Mouse (Mus musculus) urinary bladder, adult 2 months (tissue): Measurements from ENCODE around the gene Tpmt. TPM values are rescaled to one million over a fixed set of nuclear protein-coding genes. Genes with fewer than 3 reads are reported as not detected.

Experiments
- DNase-seq: peaks from one replicate; pipeline ENCODE4 v3.0.0; 2022; ENCODE audit warnings: low spot score
- polyA plus RNA-seq: library from polyadenylated mRNA; depleted of rRNA; stranded (reverse); fragments of >200 nt; gene quantifications from 2 replicates; pipeline ENCODE4 v1.2.3, GENCODE M21; 2012; rRNA removed

Tpmt gene
- polyA plus RNA-seq, 1 experiment: 10.3 TPM

DNA sequence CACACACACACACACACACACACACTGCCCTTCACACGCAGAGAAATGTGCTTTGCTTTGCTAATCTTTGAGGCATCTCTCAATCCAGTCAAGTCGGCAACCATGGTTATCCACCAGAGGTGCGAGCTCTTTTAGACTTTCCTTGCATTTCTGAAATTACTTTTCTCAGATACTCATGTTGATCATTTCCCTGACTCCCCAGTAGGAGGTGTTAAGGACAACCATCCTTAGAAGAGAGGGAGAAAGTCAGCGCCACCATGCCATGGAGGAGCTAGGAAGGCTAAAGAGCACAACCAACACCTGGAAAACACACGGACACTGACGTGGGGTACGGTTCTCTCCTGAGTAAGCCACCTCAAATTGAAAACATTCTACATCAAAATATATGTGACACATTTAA is 68.0 kb downstream of the Tpmt start:
- DNase-seq: no peak

GRCm38 (mm10) chr13:46975930-46976329 is 68.6 kb downstream of the Tpmt start:
- DNase-seq: no peak

GRCm38 (mm10) chr13:46975031-46975551 is 69.4 kb downstream of the Tpmt start:
- no peak for DNase-seq

Other genes with a start within 250 kb of the Tpmt start
- 25.5 and 35.3 TPM in 2 replicates for gene Kif13a, start 114.9 kb downstream of the Tpmt start, polyA plus RNA-seq
- gene Nhlrc1, start 29.9 kb downstream of the Tpmt start, polyA plus RNA-seq: 4.4 and 5.3 TPM in 2 replicates
- gene Kdm1b, start 1.2 kb downstream of the Tpmt start, polyA plus RNA-seq: 95.2 and 99.4 TPM in 2 replicates
- gene Dek, start 61.5 kb upstream of the Tpmt start, polyA plus RNA-seq: 59.3 and 67.7 TPM in 2 replicates
- gene Rnf144b, start 77.9 kb upstream of the Tpmt start, polyA plus RNA-seq: 48.5 and 56.6 TPM in 2 replicates